Mouse (Mus musculus) embryo, embryonic 9.5 days (tissue): ENCODE data around the gene AC140267.1.

ENCODE experiments used
- DNase-seq: peaks from one replicate; pipeline ENCODE4 v3.0.0-alpha.2; 2017; ENCODE audit errors: extremely low spot score

The AC140267.1 gene

GRCm38 (mm10) chr15:80228071-80228800, 7.4 kb upstream of the AC140267.1 start:
- DNase-seq = no peak

- peak; percentile 57 for DNase-seq
Observed at GRCm38 (mm10) chr15:80232331-80232730, 3.3 kb upstream of the AC140267.1 start.

- DNase-seq = no peak
Observed at GRCm38 (mm10) chr15:80233053-80233452, 2.6 kb upstream of the AC140267.1 start.

- peak; percentile 99 for DNase-seq
Observed at GRCm38 (mm10) chr15:80233733-80234509, 1.7 kb upstream of the AC140267.1 start, which contains the start of gene Mief1. Mief1 (plus strand) TSS chr15:80234018.

GRCm38 (mm10) chr15:80248135-80248534, 12.5 kb downstream of the AC140267.1 start:
- no peak for DNase-seq

- DNase-seq = no peak
Observed at GRCm38 (mm10) chr15:80248596-80248995, 13.0 kb downstream of the AC140267.1 start.

- DNase-seq = no peak
Observed at GRCm38 (mm10) chr15:80249672-80250071, 14.0 kb downstream of the AC140267.1 start.

GRCm38 (mm10) chr15:80250586-80250985, 15.0 kb downstream of the AC140267.1 start:
- DNase-seq = no peak

GRCm38 (mm10) chr15:80253530-80253929, 17.9 kb downstream of the AC140267.1 start:
- DNase-seq = no peak

GRCm38 (mm10) chr15:80254207-80254606, 18.6 kb downstream of the AC140267.1 start:
- no peak for DNase-seq

GRCm38 (mm10) chr15:80254847-80255645, 19.4 kb downstream of the AC140267.1 start, which contains the start of gene Atf4:
Atf4 (plus strand) TSS chr15:80255184.
- peak; percentile 97 for DNase-seq

GRCm38 (mm10) chr15:80255646-80256121, 20.0 kb downstream of the AC140267.1 start:
- peak; percentile 85 for DNase-seq

- no peak for DNase-seq
Observed at GRCm38 (mm10) chr15:80256242-80256641, 20.6 kb downstream of the AC140267.1 start.

- DNase-seq = no peak
Observed at GRCm38 (mm10) chr15:80256656-80257601, 21.3 kb downstream of the AC140267.1 start.

GRCm38 (mm10) chr15:80257602-80258239, 22.1 kb downstream of the AC140267.1 start:
- DNase-seq = no peak

GRCm38 (mm10) chr15:80258240-80259170, 22.9 kb downstream of the AC140267.1 start:
- peak; percentile 45 for DNase-seq

GRCm38 (mm10) chr15:80259406-80260045, 23.9 kb downstream of the AC140267.1 start:
- DNase-seq = no peak

- peak; percentile 83 for DNase-seq
Observed at GRCm38 (mm10) chr15:80260677-80261076, 25.0 kb downstream of the AC140267.1 start.

- DNase-seq = no peak
Observed at GRCm38 (mm10) chr15:80261100-80261499, 25.5 kb downstream of the AC140267.1 start.
